Mouse (Mus musculus) liver, adult 2 months (tissue): ENCODE results near the gene Txndc9. TPM values are rescaled to one million over a fixed set of nuclear protein-coding genes. Genes with fewer than 3 reads are reported as not detected.

ENCODE experiments used
- DNase-seq: peaks from one replicate; pipeline ENCODE4 v3.0.0-alpha.2; 2011; ENCODE audit warnings: low read depth, low spot score; ENCODE audit errors: extremely low read depth
- H3K27ac ChIP-seq: fragments of 200-500 bp; replicated peaks from 2 replicates; pipeline ENCODE4 v1.5.1; 2012; ENCODE audit warnings: low read depth, mild to moderate bottlenecking, control low read depth, inconsistent platforms, low read length; ENCODE audit not compliant: insufficient read depth
- H3K27me3 ChIP-seq: fragments of 200-500 bp; 2 replicates; pipeline ENCODE4 v1.6.1; 2012; ENCODE audit warnings: mild to moderate bottlenecking, moderate library complexity, low read length, inconsistent platforms; ENCODE audit not compliant: control insufficient read depth, insufficient read depth
- H3K36me3 ChIP-seq: fragments of 200-500 bp; 2 replicates; pipeline ENCODE4 v1.6.1; 2012; ENCODE audit warnings: low read length, inconsistent platforms; ENCODE audit not compliant: control insufficient read depth, insufficient read depth
- H3K4me1 ChIP-seq: fragments of 200-500 bp; 2 replicates; pipeline ENCODE4 v1.6.1; 2011; ENCODE audit warnings: low read length; ENCODE audit not compliant: control insufficient read depth, insufficient read depth
- H3K4me3 ChIP-seq: fragments of 200-500 bp; 2 replicates; pipeline ENCODE4 v1.5.1; 2011; ENCODE audit warnings: low read depth, mild to moderate bottlenecking, control low read depth, low read length, moderate library complexity; ENCODE audit not compliant: insufficient read depth
- H3K79me2 ChIP-seq: fragments of 200-500 bp; 2 replicates; pipeline ENCODE4 v1.6.1; 2012; ENCODE audit warnings: inconsistent platforms, mild to moderate bottlenecking, low read length, moderate library complexity; ENCODE audit not compliant: control insufficient read depth, insufficient read depth
- H3K9ac ChIP-seq: fragments of 200-500 bp; 2 replicates; pipeline ENCODE4 v1.6.1; 2012; ENCODE audit warnings: low read depth, mild to moderate bottlenecking, control low read depth, inconsistent platforms, low read length
- CTCF ChIP-seq: fragments of 200-500 bp; IDR thresholded peaks from 2 replicates; pipeline ENCODE4 v1.5.1; 2011; ENCODE audit warnings: low read depth, low read length, control low read depth
- POLR2A ChIP-seq: fragments of 200-500 bp; IDR thresholded peaks from 2 replicates; pipeline ENCODE4 v1.6.1; 2011; ENCODE audit warnings: low read length, control low read depth; ENCODE audit not compliant: insufficient read depth; ENCODE audit errors: extremely low read depth
- WGBS: fragments of 180-500 bp; shearing (Covaris S2); methylation state at CpG from one replicate; pipeline ENCODE4 v1.1.7; 2018; 5-methylcytosine and 5-hydroxymethylcytosine counted together
- polyA plus RNA-seq: library from polyadenylated mRNA; depleted of rRNA; stranded (reverse); fragments of >200 nt; gene quantifications from 2 replicates; pipeline ENCODE4 v1.2.3, GENCODE M21; 2012
- total RNA-seq: library from RNA; depleted of rRNA; stranded (reverse); fragments of >200 nt; gene quantifications from 2 replicates; pipeline ENCODE4 v1.2.3, GENCODE M21; 2014

Txndc9 gene
- total and polyA plus RNA-seq, 2 experiments: 4.9 to 33.8 TPM

DNA sequence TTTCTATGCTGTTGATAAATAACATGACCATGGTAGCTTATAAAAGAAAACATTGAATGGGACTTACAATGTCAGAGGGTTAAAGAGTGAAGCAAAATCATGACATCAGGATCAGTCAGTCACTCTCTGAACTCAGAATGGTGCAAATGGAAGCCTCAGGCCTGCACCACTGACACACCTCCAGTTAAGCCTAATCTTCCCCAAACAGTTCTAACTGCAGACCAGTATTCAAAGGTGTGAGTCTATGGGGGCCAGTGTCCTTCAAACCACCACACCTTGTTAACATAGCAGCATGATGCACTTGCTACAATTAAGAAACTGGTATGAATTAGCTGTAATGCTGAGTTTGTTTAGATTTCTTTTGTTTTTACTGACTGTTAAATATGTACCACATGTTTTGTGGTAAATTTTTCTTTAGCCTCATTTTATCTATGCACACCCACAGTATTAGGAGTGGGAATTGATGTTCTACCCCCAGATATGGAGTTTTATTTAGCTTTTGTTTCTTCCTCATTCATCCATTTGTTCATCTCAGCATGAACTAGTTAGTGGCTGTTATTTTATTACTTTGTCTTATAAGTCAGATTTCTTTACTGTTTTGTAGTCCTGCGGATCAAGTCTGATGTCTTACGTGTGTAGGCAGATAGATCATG lies 17.0 kb upstream of the Txndc9 start:
- 99% methylated on average over 2 of the region's 2 CpGs for WGBS
- Histone ChIP-seq H3K9ac (no peak overlapping the region), H3K79me2 (peaks cover 16% of the 10 kb centered on the region; the same call in 1 of the 2 replicates), H3K27ac (no peak overlapping the region), H3K4me3 (no peak overlapping the region), H3K36me3 (peaks cover 16% of the 10 kb centered on the region), H3K4me1 (no peaks in the 10 kb centered on the region; the same call in 1 of the 2 replicates), H3K27me3 (no peaks in the 10 kb centered on the region)
- DNase-seq: no peak
- no peak for TF ChIP-seq POLR2A
- no peak for TF ChIP-seq CTCF

GRCm38 (mm10) chr1:38012509-38012908 lies 14.8 kb upstream of the Txndc9 start:
- H3K4me3 ChIP-seq: no peak overlapping the region
- H3K27me3 ChIP-seq: no peaks in the 10 kb centered on the region
- no peak overlapping the region for H3K27ac ChIP-seq
- H3K79me2 ChIP-seq: peaks cover 27% of the 10 kb centered on the region; the same call in 1 of the 2 replicates
- H3K4me1 ChIP-seq: no peaks in the 10 kb centered on the region; the same call in 1 of the 2 replicates
- TF ChIP-seq CTCF: no peak
- no peak for TF ChIP-seq POLR2A
- DNase-seq: no peak
- H3K36me3 ChIP-seq: no peaks in the 10 kb centered on the region
- no peak overlapping the region for H3K9ac ChIP-seq

DNA sequence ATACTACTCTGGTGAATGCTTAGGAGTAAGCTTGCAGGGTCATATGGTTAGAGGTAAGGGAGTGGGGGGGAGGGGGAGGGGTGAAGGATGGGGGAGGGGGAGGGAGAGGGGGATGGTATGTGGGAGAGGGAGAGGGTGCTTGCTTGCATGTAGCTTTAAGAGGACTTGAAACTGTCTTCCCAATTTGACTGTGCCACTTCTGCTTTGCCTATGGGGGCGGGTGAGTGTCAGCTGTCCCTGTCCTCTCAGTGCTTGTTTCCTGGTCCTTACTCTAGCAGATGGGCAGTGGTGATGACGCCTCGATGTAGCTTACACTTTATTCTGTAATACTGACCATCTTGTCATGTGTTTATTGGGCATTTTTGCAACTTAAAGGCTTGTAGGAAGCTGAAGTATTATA lies 14.4 kb upstream of the Txndc9 start:
- Histone ChIP-seq H3K27me3 (no peaks in the 10 kb centered on the region), H3K4me1 (no peaks in the 10 kb centered on the region; the same call in 1 of the 2 replicates), H3K9ac (no peak overlapping the region), H3K4me3 (no peak overlapping the region), H3K79me2 (peaks cover 31% of the 10 kb centered on the region; the same call in 1 of the 2 replicates), H3K27ac (no peak overlapping the region), H3K36me3 (no peaks in the 10 kb centered on the region)
- WGBS: 79% methylated on average over 3 of the region's 3 CpGs
- TF ChIP-seq POLR2A: no peak
- TF ChIP-seq CTCF: no peak
- peak; percentile 24 for DNase-seq

GRCm38 (mm10) chr1:38011647-38012046 lies 14.0 kb upstream of the Txndc9 start:
- no peak overlapping the region for H3K27ac ChIP-seq
- H3K36me3 ChIP-seq: no peaks in the 10 kb centered on the region
- peaks cover 4% of the 10 kb centered on the region for H3K4me1 ChIP-seq
- TF ChIP-seq POLR2A (no peak), CTCF (no peak)
- peaks cover 35% of the 10 kb centered on the region; the same call in 1 of the 2 replicates for H3K79me2 ChIP-seq
- no peak overlapping the region for H3K4me3 ChIP-seq
- no peak for DNase-seq
- H3K27me3 ChIP-seq: no peaks in the 10 kb centered on the region
- 75% methylated on average over 6 of the region's 6 CpGs for WGBS
- no peak overlapping the region for H3K9ac ChIP-seq

- no peak overlapping the region for H3K27ac ChIP-seq
- TF ChIP-seq CTCF: no peak
- no peak for TF ChIP-seq POLR2A
- 18% methylated on average over 3 of the region's 3 CpGs for WGBS
- peaks cover 41% of the 10 kb centered on the region; the same call in 1 of the 2 replicates for H3K79me2 ChIP-seq
- H3K36me3 ChIP-seq: no peaks in the 10 kb centered on the region
- no peaks in the 10 kb centered on the region for H3K27me3 ChIP-seq
- peak; percentile 85 for DNase-seq
- no peak overlapping the region for H3K4me3 ChIP-seq
- no peak overlapping the region for H3K9ac ChIP-seq
- peaks cover 9% of the 10 kb centered on the region for H3K4me1 ChIP-seq
These were observed 9.0 kb upstream of the Txndc9 start for GRCm38 (mm10) chr1:38006741-38007140.

DNA sequence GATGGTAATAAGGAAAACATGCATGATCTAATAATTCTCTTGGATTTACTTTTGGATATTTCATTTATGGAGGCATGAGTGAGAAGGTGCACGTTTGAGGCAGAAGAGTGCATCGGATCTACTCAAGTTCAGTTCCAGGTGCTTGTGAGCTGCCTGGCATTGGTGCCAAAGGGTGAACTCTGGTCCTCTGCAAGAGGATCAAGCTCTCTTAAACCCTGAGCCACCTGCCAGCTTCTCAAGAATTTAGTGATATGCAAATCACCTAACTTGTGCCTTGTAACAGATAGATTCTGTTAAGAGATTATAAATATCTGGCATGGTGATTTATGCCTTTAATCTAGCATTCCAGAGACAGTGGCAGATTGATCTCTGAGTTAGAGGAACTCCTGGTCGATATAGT lies 5.4 kb upstream of the Txndc9 start:
- Histone ChIP-seq H3K27ac (no peak overlapping the region), H3K79me2 (peaks cover 35% of the 10 kb centered on the region; the same call in 1 of the 2 replicates), H3K4me3 (no peak overlapping the region), H3K27me3 (no peaks in the 10 kb centered on the region), H3K4me1 (peaks cover 11% of the 10 kb centered on the region), H3K36me3 (no peaks in the 10 kb centered on the region), H3K9ac (no peak overlapping the region)
- TF ChIP-seq POLR2A (no peak), CTCF (no peak)
- 51% methylated on average over 3 of the region's 3 CpGs for WGBS
- DNase-seq: no peak
